Mouse (Mus musculus) ovary, postnatal 10 days (tissue): ENCODE measurements at regions not wholly inside any gene's neighbourhood (a gene's known extent, or its start where the extent isn't known, plus 50 kb on each side); places are given as distances from the start of the nearest gene placed in this dataset.

Experiments
- DNase-seq: peaks from one replicate; pipeline ENCODE4 v3.0.0; 2022; ENCODE audit warnings: low spot score

GRCm38 (mm10) chr1:43247609-43248008 is 50.8 kb upstream of the Fhl2 start:
- DNase-seq, result no peak

DNA sequence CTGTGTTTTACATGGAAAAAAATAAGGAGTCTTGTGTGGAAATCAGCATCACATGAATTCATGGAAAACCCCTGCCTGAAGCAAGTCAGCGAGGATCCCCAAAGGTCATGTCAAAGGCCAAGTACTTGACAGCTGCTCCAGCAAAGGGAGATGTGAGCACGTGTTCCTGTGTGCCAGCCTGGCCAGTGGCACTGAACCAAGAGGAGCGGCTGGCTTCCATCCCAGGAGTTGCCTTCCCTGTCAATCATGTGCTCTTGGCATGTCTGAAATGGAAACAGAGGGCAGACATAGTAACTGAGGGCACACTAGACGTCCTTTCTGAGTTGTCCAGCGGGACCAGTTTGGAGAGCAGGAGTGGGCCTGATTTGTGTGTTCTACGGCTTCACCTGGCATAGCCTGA is 53.5 kb upstream of the Fhl2 start:
- no peak for DNase-seq

DNA sequence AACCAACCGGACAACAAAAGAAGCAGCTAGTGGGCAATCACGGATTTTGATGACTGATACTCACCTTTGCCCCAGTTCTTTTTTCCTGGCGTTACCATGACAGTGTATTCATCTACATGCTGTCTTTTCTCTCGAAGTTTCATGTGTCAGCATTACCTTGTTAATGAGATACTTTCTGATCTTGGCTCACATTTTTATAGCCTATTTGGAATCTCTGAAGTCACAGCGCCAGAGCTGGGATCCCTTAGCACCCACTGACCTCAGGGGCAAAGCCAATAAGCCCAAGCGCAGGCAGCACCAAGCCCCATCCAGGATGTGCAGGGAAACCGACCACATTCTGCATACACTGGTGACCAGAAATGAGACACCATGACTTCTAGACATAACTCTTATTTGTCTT is 54.6 kb upstream of the Fhl2 start:
- DNase-seq, result no peak

DNA sequence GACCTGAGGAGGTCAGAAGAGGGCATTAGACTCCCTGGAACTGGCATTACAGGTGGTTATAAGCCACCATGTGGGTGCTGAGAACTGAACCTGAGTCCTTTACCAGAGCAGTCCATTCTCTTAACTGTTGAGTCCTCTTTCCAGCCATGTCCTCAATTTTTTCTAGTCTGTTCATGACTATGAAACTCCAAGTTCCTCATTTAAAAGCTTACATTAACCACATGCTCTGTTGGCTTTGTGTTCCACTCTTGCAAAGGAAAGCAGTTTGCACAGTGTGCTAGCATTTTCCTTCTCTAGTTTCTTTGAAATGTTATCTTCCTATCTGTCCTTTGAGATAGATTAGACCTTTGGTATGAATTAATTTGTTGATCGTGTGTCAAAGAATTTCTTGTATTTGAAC is 57.3 kb upstream of the Fhl2 start:
- DNase-seq, result no peak

DNA sequence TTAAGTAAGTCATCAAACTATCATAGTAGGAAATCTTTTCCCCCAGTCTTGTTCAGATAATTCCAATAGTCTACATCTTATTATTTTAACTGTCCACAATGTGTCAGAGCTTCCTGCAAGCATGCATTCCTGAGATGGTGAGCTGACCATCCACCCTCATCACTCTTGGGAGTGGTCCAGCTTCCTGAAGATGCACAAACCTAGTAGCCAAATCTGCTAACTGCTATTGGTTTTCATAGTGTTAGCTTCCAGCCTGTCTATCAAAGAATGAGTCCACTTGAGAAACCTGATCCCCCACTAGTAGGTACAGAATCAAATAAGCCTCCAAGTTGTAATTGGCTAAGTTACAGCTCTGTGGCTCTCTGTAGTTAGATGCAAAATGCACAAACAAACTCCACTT is 59.3 kb upstream of the Fhl2 start:
- DNase-seq, result no peak

GRCm38 (mm10) chr1:43257909-43258308 is 61.1 kb upstream of the Fhl2 start:
- DNase-seq, result no peak

GRCm38 (mm10) chr1:43259841-43260240 is 63.1 kb upstream of the Fhl2 start:
- no peak for DNase-seq

DNA sequence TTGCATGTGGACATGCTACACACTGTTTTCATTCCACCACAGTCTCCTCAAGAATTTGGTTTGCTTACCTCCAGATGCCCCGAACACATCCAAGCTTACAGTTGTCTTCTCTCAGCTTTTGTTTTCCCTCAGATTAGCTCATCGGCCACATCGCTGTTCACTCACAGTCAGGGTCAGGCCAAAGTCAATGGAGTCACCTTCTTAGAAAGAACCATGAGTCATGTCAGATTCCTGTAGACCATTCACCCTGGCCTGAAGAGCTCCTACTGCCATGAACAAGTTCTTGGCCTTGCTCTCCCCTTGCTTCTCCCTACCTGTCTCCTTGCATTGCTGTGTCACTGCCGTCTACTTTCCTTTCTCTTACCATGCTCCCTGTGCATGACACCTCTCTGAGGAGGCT is 63.7 kb upstream of the Fhl2 start:
- DNase-seq, result no peak

GRCm38 (mm10) chr1:43264407-43264889 is 67.7 kb upstream of the Fhl2 start:
- DNase-seq, result peak; percentile 42

GRCm38 (mm10) chr1:43265699-43266455 is 69.1 kb upstream of the Fhl2 start:
- no peak for DNase-seq

- DNase-seq, result no peak
Measured at GRCm38 (mm10) chr1:43269685-43270084, 72.9 kb upstream of the Fhl2 start.

DNA sequence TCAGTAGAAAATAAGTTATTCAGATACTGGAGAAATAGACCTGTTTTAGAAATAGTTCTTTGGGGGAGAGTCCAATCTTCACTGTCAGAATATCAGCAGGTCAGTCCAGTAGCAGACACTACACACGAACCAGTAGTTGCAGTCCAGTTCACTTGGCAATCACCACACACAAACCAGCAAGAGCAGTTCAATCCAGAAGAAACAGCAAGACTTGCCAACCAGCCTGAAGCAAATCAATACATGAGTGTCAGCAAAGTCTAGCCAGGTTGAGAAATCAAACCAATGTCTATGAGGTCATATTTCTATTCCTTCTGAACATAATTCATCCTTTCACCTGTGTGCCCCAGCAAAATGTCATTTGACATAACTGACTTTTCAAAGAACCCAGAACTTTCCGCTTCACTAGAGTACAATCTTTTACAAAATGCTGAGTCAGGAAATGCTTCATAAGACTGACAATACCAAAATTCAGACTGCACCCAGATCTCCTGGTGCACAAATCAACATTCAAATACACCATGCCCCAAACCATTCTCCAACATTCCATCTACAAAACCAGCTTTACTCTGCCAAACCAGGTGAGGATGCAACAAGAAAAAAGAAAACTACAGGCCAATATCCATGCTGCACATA is 76.6 kb upstream of the Fhl2 start:
- no peak for DNase-seq

GRCm38 (mm10) chr1:43291736-43292135 is 95.0 kb upstream of the Fhl2 start:
- DNase-seq, result no peak

- no peak for DNase-seq
Measured at GRCm38 (mm10) chr1:43292561-43292960, 95.8 kb upstream of the Fhl2 start.

DNA sequence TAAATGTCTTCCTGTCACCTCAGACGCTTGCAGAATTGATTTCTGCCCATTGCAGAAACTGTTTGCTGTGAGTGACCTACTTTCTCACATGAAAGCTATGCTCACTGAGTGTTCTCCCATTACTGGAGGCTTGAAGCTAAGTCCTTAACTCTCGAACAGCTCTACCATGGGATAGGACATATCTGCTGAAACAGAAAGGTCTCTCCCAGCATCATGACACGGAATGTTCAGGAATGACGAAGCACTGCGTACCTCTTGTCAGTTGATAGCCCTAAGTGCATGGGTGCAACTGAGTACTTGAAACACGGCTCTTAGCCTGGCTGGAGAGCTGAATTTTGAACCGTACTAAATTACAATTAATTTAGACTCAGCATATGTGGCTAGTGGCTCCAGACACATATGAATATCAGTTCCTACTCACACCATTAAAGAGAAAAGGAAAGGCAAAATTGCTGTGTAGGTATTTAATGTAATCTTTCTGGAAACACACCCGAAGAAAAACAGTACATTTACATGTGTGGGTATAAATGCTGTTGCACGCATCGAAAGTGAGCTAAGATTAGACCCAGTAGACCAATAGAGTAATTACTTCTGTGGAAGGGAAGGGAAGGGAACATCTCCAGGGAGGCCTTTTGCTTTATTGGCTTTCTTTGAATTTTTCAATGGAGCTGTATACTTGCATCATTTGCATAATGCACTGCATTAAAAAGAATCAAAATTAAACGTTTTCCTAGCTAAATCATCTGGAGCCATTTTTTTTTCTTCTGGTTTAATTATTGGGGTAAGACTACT is 97.6 kb upstream of the Fhl2 start:
- no peak for DNase-seq

DNA sequence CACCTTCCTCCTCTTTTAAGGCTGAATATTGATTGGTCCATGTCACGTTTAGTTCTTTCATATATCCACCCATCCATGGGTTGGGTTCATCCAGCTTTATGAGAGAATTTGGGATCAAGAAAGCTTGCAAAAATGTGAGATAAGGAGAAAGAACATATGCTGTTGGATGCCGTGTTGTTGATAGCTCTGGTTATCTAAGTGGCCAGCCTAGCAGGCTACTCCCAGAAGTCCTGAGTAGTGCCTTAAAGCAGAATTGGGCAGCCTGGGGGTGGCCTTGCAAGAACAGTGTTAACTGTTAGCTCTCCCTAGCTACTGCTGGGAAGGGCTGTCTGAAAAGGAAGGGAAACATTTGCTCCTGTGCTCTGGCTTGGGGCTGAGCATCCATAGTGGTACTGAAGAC is 100.8 kb upstream of the Fhl2 start:
- no peak for DNase-seq

DNA sequence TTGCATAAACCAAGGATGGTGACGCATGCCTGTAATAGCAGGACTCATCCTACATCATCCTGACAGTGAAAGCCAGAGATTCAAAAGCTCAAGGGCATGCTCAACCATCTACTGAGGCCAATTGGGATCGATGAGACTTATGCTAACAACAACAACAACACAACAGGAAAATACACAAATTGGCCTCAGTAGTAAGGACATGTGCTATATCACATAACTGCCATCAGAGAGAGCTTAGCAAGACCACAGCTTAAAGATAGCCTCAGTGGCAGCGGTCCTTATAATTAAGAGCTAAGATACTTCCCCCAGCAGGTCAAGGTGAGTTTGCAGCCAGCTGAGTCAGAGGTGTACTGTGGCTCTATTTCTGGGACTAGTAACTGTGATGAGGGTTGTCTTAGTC is 102.0 kb upstream of the Fhl2 start:
- DNase-seq, result no peak

GRCm38 (mm10) chr1:43299490-43300302 is 102.9 kb upstream of the Fhl2 start:
- no peak for DNase-seq

GRCm38 (mm10) chr1:43300676-43301075 is 103.9 kb upstream of the Fhl2 start:
- DNase-seq, result no peak

DNA sequence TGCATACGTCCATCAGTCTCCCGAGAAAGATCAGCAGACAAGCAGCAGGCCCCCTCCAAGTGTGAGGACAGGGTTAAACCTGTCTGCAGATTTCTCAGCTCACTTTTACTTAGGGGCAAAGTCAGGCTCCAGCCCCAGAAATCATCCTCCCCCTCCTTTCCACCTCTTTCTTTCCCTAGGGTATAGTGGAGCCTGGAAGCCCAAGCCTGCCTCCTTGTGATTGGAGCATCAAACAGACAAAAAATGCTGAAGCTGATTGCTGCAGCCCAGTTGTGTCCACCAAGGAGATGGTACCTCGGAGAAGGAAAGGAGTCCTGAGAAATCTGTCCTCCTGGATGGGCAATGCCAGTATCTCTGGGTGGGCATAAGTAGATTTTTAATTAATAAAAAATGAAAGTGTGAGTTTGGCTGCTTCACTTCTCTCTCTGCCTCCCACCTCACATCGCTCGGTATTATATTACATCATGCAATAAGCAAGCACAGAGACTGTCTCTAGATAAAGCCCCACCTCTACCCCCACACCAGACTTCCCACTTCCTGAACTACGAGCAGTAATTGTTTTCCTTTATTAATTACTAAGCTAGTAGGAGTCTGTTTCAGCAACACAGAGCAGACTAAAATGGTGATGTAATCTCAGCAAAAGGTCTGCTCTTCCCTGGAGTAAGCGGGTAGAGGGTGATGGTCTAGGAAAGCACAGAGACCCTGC is 105.2 kb upstream of the Fhl2 start:
- no peak for DNase-seq

GRCm38 (mm10) chr1:43302657-43303056 is 105.9 kb upstream of the Fhl2 start:
- DNase-seq, result no peak
